Mouse (Mus musculus): ENCODE results near the gene Prrg2. TPM values are rescaled to one million over a fixed set of nuclear protein-coding genes. Genes with fewer than 3 reads are reported as not detected.

Gene Prrg2
- polyA plus RNA-seq, 1 experiment = 14.0 TPM

- Histone ChIP-seq H3K4me3 (ENCODE audit: insufficient read depth, poor library complexity, severe bottlenecking) (peak within 1 kb of the TSS; percentile 39), H3K79me3 (ENCODE audit: low read depth) (peaks cover 26% of the 10 kb centered on the region), H3K79me2 (ENCODE audit: control insufficient read depth, insufficient read depth) (peaks cover 39% of the 10 kb centered on the region), H3ac (ENCODE audit: control insufficient read depth, insufficient read length, low read depth) (peak within 1 kb of the TSS; percentile 67), H3K27me3 (ENCODE audit: control insufficient read depth, insufficient read depth, insufficient read length) (no peaks in the 10 kb centered on the region), H3K36me3 (ENCODE audit: control insufficient read depth, insufficient read depth) (peaks cover 9% of the 10 kb centered on the region)
- TF ChIP-seq MYOG (IDR thresholded peaks at IDR 0.05; ENCODE audit: control insufficient read depth, extremely low read depth, insufficient read length) (no peak), MAX (IDR thresholded peaks at IDR 0.05) (peak; percentile 33)
These were observed 45.0 kb downstream of the Prrg2 start, which contains the start of gene Rras for GRCm38 (mm10) chr7:45017242-45018061. TSS of gene Rras (plus strand) at chr7:45017961.

DNA sequence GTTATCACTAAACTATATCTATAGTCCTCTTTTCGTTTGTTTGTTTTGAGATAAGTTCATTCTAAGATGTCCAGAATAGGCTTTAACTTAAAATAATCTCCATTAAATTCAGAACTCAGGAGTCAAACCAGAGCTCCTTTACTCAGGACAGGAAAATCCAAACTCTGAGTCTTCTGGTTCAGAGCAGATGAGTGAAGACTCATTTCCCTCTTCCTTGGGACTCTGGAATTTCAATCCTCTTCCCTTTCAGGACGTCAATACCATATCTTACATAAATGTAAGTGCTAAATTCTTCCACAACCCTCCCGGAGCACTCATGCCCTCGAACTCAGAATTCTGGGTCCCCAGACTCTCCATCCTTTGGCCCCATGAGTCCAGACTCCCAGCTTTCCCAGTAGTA, 45.7 kb downstream of the Prrg2 start:
- Histone ChIP-seq H3K79me3 (ENCODE audit: low read depth) (peaks cover 31% of the 10 kb centered on the region), H3K27me3 (ENCODE audit: control insufficient read depth, insufficient read depth, insufficient read length) (no peaks in the 10 kb centered on the region), H3K79me2 (ENCODE audit: control insufficient read depth, insufficient read depth) (peaks cover 46% of the 10 kb centered on the region), H3ac (ENCODE audit: control insufficient read depth, insufficient read length, low read depth) (peak overlapping the region; percentile 67), H3K4me3 (ENCODE audit: insufficient read depth, poor library complexity, severe bottlenecking) (peak overlapping the region; percentile 26), H3K36me3 (ENCODE audit: control insufficient read depth, insufficient read depth) (peaks cover 16% of the 10 kb centered on the region)
- no peak for TF ChIP-seq MAX (IDR thresholded peaks at IDR 0.05)
- no peak for TF ChIP-seq FOSL1 (IDR thresholded peaks at IDR 0.05; ENCODE audit: insufficient read depth, low read length, poor library complexity, severe bottlenecking)
- TF ChIP-seq MYOG (IDR thresholded peaks at IDR 0.05; ENCODE audit: control insufficient read depth, extremely low read depth, insufficient read length) = no peak
- no peak for TF ChIP-seq CEBPB (IDR thresholded peaks at IDR 0.05; ENCODE audit: low read depth)
- TF ChIP-seq MYOD1 (IDR thresholded peaks at IDR 0.05; ENCODE audit: control insufficient read depth, insufficient read length, low read depth) = no peak
- TF ChIP-seq USF1 (IDR thresholded peaks at IDR 0.05; ENCODE audit: low read depth) = no peak
- no peak for TF ChIP-seq CTCF (IDR thresholded peaks at IDR 0.05; ENCODE audit: control insufficient read depth, insufficient read depth, insufficient read length)

DNA sequence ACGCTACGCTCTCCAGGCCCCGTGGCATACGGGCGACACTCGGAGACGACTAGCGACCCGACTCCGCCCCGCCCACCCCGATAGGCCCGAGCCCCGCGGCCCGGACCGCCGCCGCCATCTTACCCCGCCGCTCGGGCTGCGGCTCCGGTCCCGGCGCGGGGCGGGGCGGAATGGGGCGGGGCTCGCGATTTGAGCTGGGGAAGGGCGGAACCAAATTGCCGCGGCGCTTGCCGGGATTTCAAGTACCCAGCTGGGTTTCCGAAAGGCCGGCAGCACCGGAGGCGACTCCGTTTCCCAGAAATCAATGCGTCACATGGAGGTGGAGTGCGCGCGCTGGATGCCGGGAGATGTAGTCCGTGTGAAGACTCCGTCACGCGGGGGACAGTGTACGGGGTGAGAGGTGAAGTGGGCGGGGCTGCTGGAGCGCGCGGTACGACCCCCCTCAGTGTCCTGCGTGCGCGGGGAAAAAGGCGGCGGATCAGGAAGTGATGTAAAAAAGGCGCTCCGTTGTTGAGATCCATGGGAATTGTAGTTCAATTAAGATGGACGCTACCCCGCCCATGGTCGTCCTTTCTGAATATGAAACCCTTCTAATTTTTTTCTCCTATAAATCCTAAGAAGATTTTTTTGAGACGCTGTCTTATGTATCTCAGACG, 46.4 kb downstream of the Prrg2 start, which contains the start of gene Scaf1:
Gene Scaf1 (minus strand): TSS at position 407 of the 656 bp plus-strand sequence.
- Histone ChIP-seq H3K79me2 (ENCODE audit: control insufficient read depth, insufficient read depth) (peaks cover 50% of the 10 kb centered on the region), H3ac (ENCODE audit: control insufficient read depth, insufficient read length, low read depth) (peak within 1 kb of the TSS; percentile 99), H3K27me3 (ENCODE audit: control insufficient read depth, insufficient read depth, insufficient read length) (no peaks in the 10 kb centered on the region), H3K79me3 (ENCODE audit: low read depth) (peaks cover 31% of the 10 kb centered on the region), H3K4me3 (ENCODE audit: insufficient read depth, poor library complexity, severe bottlenecking) (peak within 1 kb of the TSS; percentile 89), H3K36me3 (ENCODE audit: control insufficient read depth, insufficient read depth) (peaks cover 21% of the 10 kb centered on the region)
- TF ChIP-seq USF1 (IDR thresholded peaks at IDR 0.05; ENCODE audit: low read depth) (peak; percentile 85), MAX (IDR thresholded peaks at IDR 0.05) (no peak)

GRCm38 (mm10) chr7:45015344-45015956, 47.0 kb downstream of the Prrg2 start:
- Histone ChIP-seq H3ac (ENCODE audit: control insufficient read depth, insufficient read length, low read depth) (peak overlapping the region; percentile 99), H3K79me3 (ENCODE audit: low read depth) (peaks cover 31% of the 10 kb centered on the region), H3K27me3 (ENCODE audit: control insufficient read depth, insufficient read depth, insufficient read length) (no peaks in the 10 kb centered on the region), H3K4me3 (ENCODE audit: insufficient read depth, poor library complexity, severe bottlenecking) (peak overlapping the region; percentile 89), H3K79me2 (ENCODE audit: control insufficient read depth, insufficient read depth) (peaks cover 53% of the 10 kb centered on the region), H3K36me3 (ENCODE audit: control insufficient read depth, insufficient read depth) (peaks cover 21% of the 10 kb centered on the region)
- no peak for TF ChIP-seq CTCF (IDR thresholded peaks at IDR 0.05; ENCODE audit: control insufficient read depth, insufficient read depth, insufficient read length)
- TF ChIP-seq MAX (IDR thresholded peaks at IDR 0.05) = no peak
- no peak for TF ChIP-seq CEBPB (IDR thresholded peaks at IDR 0.05; ENCODE audit: low read depth)

DNA sequence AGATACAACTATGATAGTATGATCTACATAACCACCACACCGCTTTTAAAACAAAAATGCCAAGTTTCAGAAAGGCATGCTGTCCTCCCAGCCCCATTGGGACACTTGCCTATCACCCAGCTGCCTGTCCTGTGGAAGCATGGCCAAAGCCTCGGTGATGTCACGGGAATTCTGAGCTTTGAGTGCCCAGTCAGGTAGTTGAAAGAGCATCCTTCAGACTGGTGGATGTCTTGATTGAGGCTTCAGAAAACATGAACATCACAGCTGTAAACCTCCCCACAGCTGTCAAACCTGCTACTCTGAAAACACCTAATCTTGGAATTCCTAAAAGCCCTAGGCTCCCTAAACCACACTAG, 48.4 kb downstream of the Prrg2 start:
- TF ChIP-seq FOSL1 (IDR thresholded peaks at IDR 0.05; ENCODE audit: insufficient read depth, low read length, poor library complexity, severe bottlenecking) (no peak), MYOG (IDR thresholded peaks at IDR 0.05; ENCODE audit: control insufficient read depth, extremely low read depth, insufficient read length) (no peak), USF1 (IDR thresholded peaks at IDR 0.05; ENCODE audit: low read depth) (no peak), MYOD1 (IDR thresholded peaks at IDR 0.05; ENCODE audit: control insufficient read depth, insufficient read length, low read depth) (no peak), CTCF (IDR thresholded peaks at IDR 0.05; ENCODE audit: control insufficient read depth, insufficient read depth, insufficient read length) (no peak), MAX (IDR thresholded peaks at IDR 0.05) (no peak), CEBPB (IDR thresholded peaks at IDR 0.05; ENCODE audit: low read depth) (no peak)
- Histone ChIP-seq H3K79me2 (ENCODE audit: control insufficient read depth, insufficient read depth) (peaks cover 66% of the 10 kb centered on the region), H3K36me3 (ENCODE audit: control insufficient read depth, insufficient read depth) (peaks cover 33% of the 10 kb centered on the region), H3K27me3 (ENCODE audit: control insufficient read depth, insufficient read depth, insufficient read length) (no peaks in the 10 kb centered on the region), H3K4me3 (ENCODE audit: insufficient read depth, poor library complexity, severe bottlenecking) (no peak overlapping the region), H3ac (ENCODE audit: control insufficient read depth, insufficient read length, low read depth) (no peak overlapping the region), H3K79me3 (ENCODE audit: low read depth) (peaks cover 36% of the 10 kb centered on the region)

Measured in C2C12 (cell line).